Mouse (Mus musculus) bone marrow, adult 2 months (tissue): ENCODE measurements at regions not wholly inside any gene's neighbourhood (a gene's known extent, or its start where the extent isn't known, plus 50 kb on each side); places are given as distances from the start of the nearest gene placed in this dataset.

Source experiments
- CTCF ChIP-seq: fragments of 200-500 bp; IDR thresholded peaks from 2 replicates; pipeline ENCODE4 v1.5.1; 2011; ENCODE audit warnings: low read length, control low read depth; ENCODE audit not compliant: control insufficient read depth, insufficient read depth
- POLR2A ChIP-seq: fragments of 200-500 bp; IDR thresholded peaks from 2 replicates; pipeline ENCODE4 v1.6.1; 2011; ENCODE audit warnings: low read depth, mild to moderate bottlenecking, control low read depth, low read length, borderline replicate concordance; ENCODE audit not compliant: control insufficient read depth

- TF ChIP-seq CTCF = no peak
- no peak for TF ChIP-seq POLR2A
Measured at GRCm38 (mm10) chr15:96135250-96135731, 152.0 kb upstream of the Arid2 start.
